8 mouse cellular contexts compared by ENCODE assay signal in the genomic region with DNA sequence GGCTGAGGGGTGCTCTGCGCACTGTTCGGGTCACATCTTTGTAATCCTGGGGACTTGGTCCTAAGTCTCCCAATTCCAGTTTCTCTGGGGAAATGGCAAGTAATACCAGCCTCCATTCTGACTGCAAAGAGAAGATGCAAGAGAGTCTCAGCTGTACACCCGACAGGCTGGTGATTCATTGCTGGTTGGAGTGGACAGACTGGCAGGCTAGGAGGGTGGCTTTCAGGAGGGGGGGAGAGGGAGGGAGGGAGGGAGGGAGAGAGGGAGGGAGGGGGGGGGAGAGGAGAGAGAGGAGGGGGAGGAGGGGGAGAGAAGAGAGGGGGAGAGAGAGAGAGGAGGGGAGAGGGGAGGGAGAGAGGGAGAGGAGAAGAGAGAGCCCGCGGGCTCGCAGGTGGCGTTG. TPM values are rescaled to one million over a fixed set of nuclear protein-coding genes. Genes with fewer than 3 reads are reported as not detected.
DNase-seq lines count a peak whose midpoint lies in the region; ATAC-seq and TF ChIP-seq lines count a peak whose summit lies in the region.

No protein-coding gene starts in this region.

- H3K36me3 ChIP-seq in kidney, embryonic 16.5 days (ENCODE audit: insufficient read depth, low read length) = peaks cover 35% of the 10 kb centered on the region
- peaks cover 10% of the 10 kb centered on the region; the same call in 1 of the 2 replicates for H3K36me3 ChIP-seq in hindbrain, postnatal 0 days (ENCODE audit: insufficient read depth, low read length)
- H3K36me3 ChIP-seq in myocyte (ENCODE audit: control insufficient read depth, insufficient read depth) = peaks cover 4% of the 10 kb centered on the region

- TF ChIP-seq CTCF in bone marrow macrophage, adult 2 months (IDR thresholded peaks at IDR 0.05; ENCODE audit: low read depth, low read length) = no peak
- TF ChIP-seq CTCF in hindbrain, postnatal 0 days (IDR thresholded peaks at IDR 0.05; ENCODE audit: low read depth) = no peak

- H3ac ChIP-seq in myocyte (ENCODE audit: control insufficient read depth, insufficient read length) = peak overlapping the region; percentile 60

- peak overlapping the region; percentile 93 for H3K9ac ChIP-seq in kidney, embryonic 16.5 days (replicated peaks; ENCODE audit: low read length)
- peak overlapping the region; percentile 92 for H3K9ac ChIP-seq in hindbrain, postnatal 0 days (replicated peaks; ENCODE audit: low read length)

- H3K4me1 ChIP-seq in kidney, embryonic 16.5 days (ENCODE audit: insufficient read depth, low read length) = peaks cover 28% of the 10 kb centered on the region
- peaks cover 13% of the 10 kb centered on the region; the same call in 1 of the 2 replicates for H3K4me1 ChIP-seq in bone marrow macrophage, adult 2 months (ENCODE audit: control insufficient read depth, insufficient read depth, low read length)
- peaks cover 17% of the 10 kb centered on the region for H3K4me1 ChIP-seq in hindbrain, postnatal 0 days (ENCODE audit: insufficient read depth, low read length)

- H3K9me3 ChIP-seq in kidney, embryonic 16.5 days (ENCODE audit: low read length) = 0 out of 2 replicates have a peak, but pooled peaks cover 3% of the 10 kb centered on the region
- no peaks in the 10 kb centered on the region for H3K9me3 ChIP-seq in hindbrain, postnatal 0 days (ENCODE audit: low read length)

- H3K4me3 ChIP-seq in kidney, embryonic 16.5 days (ENCODE audit: low read length) = peak overlapping the region; percentile 85
- H3K4me3 ChIP-seq in bone marrow macrophage, adult 2 months (ENCODE audit: insufficient read depth, low read length) = peak overlapping the region; percentile 98
- H3K4me3 ChIP-seq in hindbrain, postnatal 0 days (ENCODE audit: low read length) = peak overlapping the region; percentile 91
- peak overlapping the region; percentile 87 for H3K4me3 ChIP-seq in myocyte

- peaks cover 12% of the 10 kb centered on the region for H3K79me2 ChIP-seq in myocyte (ENCODE audit: control insufficient read depth, insufficient read depth)

- no peak for TF ChIP-seq POLR2A in bone marrow macrophage, adult 2 months (IDR thresholded peaks at IDR 0.05; ENCODE audit: borderline replicate concordance, low read depth, low read length)
- TF ChIP-seq POLR2A in myocyte (IDR thresholded peaks at IDR 0.05; ENCODE audit: insufficient read length, low read depth) = no peak

- WGBS in kidney, embryonic 16.5 days = 24% methylated on average over 7 of the region's 7 CpGs
- 23% methylated on average over 7 of the region's 7 CpGs for WGBS in hindbrain, postnatal 0 days

- ATAC-seq in kidney, embryonic 16.5 days (ENCODE audit: low FRiP score, low TSS enrichment) = no peak
- no peak for ATAC-seq in hindbrain, postnatal 0 days

- no peaks in the 10 kb centered on the region for H3K27me3 ChIP-seq in kidney, embryonic 16.5 days (ENCODE audit: insufficient read depth, low read length)
- no peaks in the 10 kb centered on the region for H3K27me3 ChIP-seq in hindbrain, postnatal 0 days (ENCODE audit: insufficient read depth, low read length)
- no peaks in the 10 kb centered on the region for H3K27me3 ChIP-seq in myocyte (ENCODE audit: control insufficient read depth, insufficient read depth, insufficient read length)

- DNase-seq in kidney, postnatal 25 days = no peak
- DNase-seq in hindbrain, postnatal 0 days (ENCODE audit: low spot score) = no peak
- no peak for DNase-seq in left cerebral cortex, adult 9 months (ENCODE audit: low spot score in 2 of 2)
- DNase-seq in layer of hippocampus, postnatal 36 days = no peak
- no peak for DNase-seq in spleen, postnatal 14 days (ENCODE audit: low spot score in 2 of 2)

- H3K27ac ChIP-seq in kidney, embryonic 16.5 days (ENCODE audit: low read length) = peak overlapping the region; percentile 86
- no peak overlapping the region for H3K27ac ChIP-seq in bone marrow macrophage, adult 2 months (ENCODE audit: insufficient read depth, low read depth, low read length)
- H3K27ac ChIP-seq in hindbrain, postnatal 0 days = peak overlapping the region; percentile 86; the same call in 1 of the 2 replicates

- peak overlapping the region; percentile 98 for H3K4me2 ChIP-seq in kidney, embryonic 16.5 days (replicated peaks; ENCODE audit: low read depth, low read length)
- H3K4me2 ChIP-seq in hindbrain, postnatal 0 days (ENCODE audit: low read depth, low read length) = peak overlapping the region; percentile 99
- peak overlapping the region; percentile 57 for H3K4me2 ChIP-seq in myocyte (ENCODE audit: low read depth)

TF ChIP-seq in myocyte, 11 proteins besides CTCF, POLR2A, EP300 and RAD21:
- TF ChIP-seq E2F4 (IDR thresholded peaks at IDR 0.05; ENCODE audit: insufficient read depth) = no peak

RNA-seq across cellular contexts. Expression of gene Arl6ip4, which starts 0.4 kb away (rescaled TPM):
- 100 and 102 TPM in 2 replicates for polyA plus RNA-seq in kidney, embryonic 16.5 days (2015; fragmentation: Nextera tagmentation; extraction: Ambion mirVana)
- polyA plus RNA-seq in bone marrow macrophage, adult 2 months (2012; ENCODE audit: insufficient read depth, insufficient read length, missing spikeins) = 51.0 and 68.2 TPM in 2 replicates
- 32.5 and 45.2 TPM in 2 replicates for total RNA-seq in hindbrain, postnatal 0 days (2014; rRNA removed)
- 115 and 121 TPM in 2 replicates for polyA plus RNA-seq in hindbrain, postnatal 0 days (2015; fragmentation: Nextera tagmentation; extraction: Ambion mirVana)
- polyA plus RNA-seq in myocyte (2012; fragmentation: generic; extraction: Trizol) = 55.0 TPM
- total RNA-seq in layer of hippocampus, postnatal 36 days (2021) = 10 to 100 TPM; 52.6 to 57.5 TPM

RNA-seq across cellular contexts. Expression of gene Ogfod2, which starts 3.4 kb away (rescaled TPM):
- 30.6 and 32.4 TPM in 2 replicates for polyA plus RNA-seq in kidney, embryonic 16.5 days (2015; fragmentation: Nextera tagmentation; extraction: Ambion mirVana)
- 11.5 and 17.8 TPM in 2 replicates for polyA plus RNA-seq in bone marrow macrophage, adult 2 months (2012; ENCODE audit: insufficient read depth, insufficient read length, missing spikeins)
- total RNA-seq in hindbrain, postnatal 0 days (2014; rRNA removed) = 52.0 and 110 TPM in 2 replicates
- polyA plus RNA-seq in hindbrain, postnatal 0 days (2015; fragmentation: Nextera tagmentation; extraction: Ambion mirVana) = 36.0 and 38.2 TPM in 2 replicates
- 15.2 TPM for polyA plus RNA-seq in myocyte (2012; fragmentation: generic; extraction: Trizol)
- 10 to 100 TPM; 34.1 to 36.2 TPM for total RNA-seq in layer of hippocampus, postnatal 36 days (2021)

RNA-seq across cellular contexts. Expression of gene Abcb9, which starts 19.9 kb away (rescaled TPM):
- polyA plus RNA-seq in kidney, embryonic 16.5 days (2015; fragmentation: Nextera tagmentation; extraction: Ambion mirVana) = 1.3 and 2.6 TPM in 2 replicates
- polyA plus RNA-seq in bone marrow macrophage, adult 2 months (2012; ENCODE audit: insufficient read depth, insufficient read length, missing spikeins) = 1.5 and 1.9 TPM in 2 replicates
- 69.3 and 71.2 TPM in 2 replicates for total RNA-seq in hindbrain, postnatal 0 days (2014; rRNA removed)
- 30.8 and 34.5 TPM in 2 replicates for polyA plus RNA-seq in hindbrain, postnatal 0 days (2015; fragmentation: Nextera tagmentation; extraction: Ambion mirVana)
- polyA plus RNA-seq in myocyte (2012; fragmentation: generic; extraction: Trizol) = 0.90 TPM
- 10 to 100 TPM; 27.2 to 30.7 TPM for total RNA-seq in layer of hippocampus, postnatal 36 days (2021)
